Mouse (Mus musculus): Measurements from ENCODE around the gene Tnip2.

DNA sequence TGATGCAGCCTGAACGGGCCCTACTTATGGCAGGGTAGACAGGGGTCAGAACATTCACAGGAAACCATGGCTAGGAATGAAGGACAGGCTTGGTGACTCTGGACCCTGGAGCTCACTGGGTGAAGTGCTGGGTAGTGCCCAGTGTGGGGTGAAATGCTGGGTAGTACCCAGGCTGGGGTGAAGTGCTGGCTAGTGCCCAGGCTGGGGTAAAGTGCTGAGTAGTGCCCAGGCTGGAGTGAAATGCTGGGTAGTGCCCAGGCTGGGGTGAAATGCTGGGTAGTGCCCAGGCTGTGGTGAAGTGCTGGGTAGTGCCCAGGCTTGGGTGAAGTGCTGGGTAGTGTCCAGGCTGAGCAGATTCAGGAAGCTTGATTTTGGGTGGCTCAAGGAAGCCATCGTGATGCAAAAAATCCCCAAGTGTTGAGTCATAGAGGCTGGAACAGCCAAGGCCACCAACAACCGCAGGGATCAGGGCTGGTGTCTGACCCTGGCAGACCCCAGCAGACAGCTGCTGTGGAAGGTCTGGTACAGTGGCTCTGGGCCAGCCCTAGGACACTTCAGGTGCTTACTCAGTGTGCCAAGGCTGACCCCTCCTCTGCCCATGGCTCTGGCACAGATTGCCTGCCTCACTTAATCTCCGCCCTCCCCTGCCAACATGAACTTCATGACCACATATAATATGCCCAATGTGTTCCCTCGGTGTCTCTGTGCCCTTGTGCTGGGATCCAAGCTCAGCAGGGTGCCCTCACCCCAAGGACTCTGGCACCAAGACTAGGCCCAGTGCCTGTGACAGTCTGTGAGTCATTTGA lies 21.2 kb upstream of the Tnip2 start:
- TF ChIP-seq CTCF (IDR thresholded peaks at IDR 0.05) (no peak), EP300 (IDR thresholded peaks at IDR 0.05) (no peak)
